11 mouse cellular contexts compared by ENCODE assay signal in the genomic region with DNA sequence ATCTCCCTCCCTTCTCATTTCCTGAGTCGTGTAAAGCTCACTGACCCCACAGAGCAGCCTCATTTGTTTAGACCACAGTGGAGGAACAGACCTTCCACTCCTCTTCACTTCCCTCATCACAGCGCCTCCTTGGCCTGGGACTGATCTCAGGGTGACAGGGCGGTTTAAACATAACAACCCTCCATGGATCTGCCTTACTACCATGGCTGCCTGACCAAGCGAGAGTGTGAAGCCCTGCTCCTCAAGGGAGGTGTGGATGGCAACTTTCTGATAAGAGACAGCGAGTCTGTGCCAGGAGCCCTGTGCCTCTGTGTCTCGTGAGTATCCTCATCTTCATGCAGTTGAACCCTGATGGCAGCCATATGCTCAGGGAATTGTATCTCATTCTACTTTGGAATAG. TPM values are rescaled to one million over a fixed set of nuclear protein-coding genes. Genes with fewer than 3 reads are reported as not detected.
"Had no signal": no experiment of that assay in that cellular context is flagged by ENCODE, and none has a peak within 500 bp of the region (broad histone marks: within the 10 kb centered on the region; RNA-seq: fewer than 3 reads in every experiment).

Gene Sh2d1b2 (plus strand): TSS at position 62 of the 400 bp plus-strand sequence.

RNA-seq across cellular contexts. Expression of gene Sh2d1b2, which starts in this region (rescaled TPM):
- polyA plus RNA-seq: neural tube, embryonic 13.5 days; neural tube, embryonic 14.5 days; neural tube, embryonic 15.5 days; small intestine, adult 2 months; stomach, embryonic 14.5 days; stomach, embryonic 15.5 days; stomach, embryonic 16.5 days; stomach, postnatal 0 days; testis, adult 2 months; thymus, postnatal 0 days; urinary bladder, adult 2 months had no signal
